Mouse (Mus musculus) adrenal gland, adult 8-10 months (tissue): Measurements from ENCODE around the gene Iqsec1. TPM values are rescaled to one million over a fixed set of nuclear protein-coding genes. Genes with fewer than 3 reads are reported as not detected.

Experiments
- DNase-seq: peaks from one replicate; pipeline ENCODE4 v3.0.0; 2022
- microRNA-seq, 2 experiments: library from miRNA; unstranded; fragments of <30 nt; microRNA quantifications; one replicate each; pipeline ENCODE4 v1.2.0; 2022
- total RNA-seq, 4 experiments: library from RNA; stranded (reverse); gene quantifications; 2 replicates each; pipeline ENCODE4 v1.2.4; 2022

Iqsec1 gene
- total RNA-seq, 4 experiments from 2014 or later, result 110 to 149 (median 131) TPM

DNA sequence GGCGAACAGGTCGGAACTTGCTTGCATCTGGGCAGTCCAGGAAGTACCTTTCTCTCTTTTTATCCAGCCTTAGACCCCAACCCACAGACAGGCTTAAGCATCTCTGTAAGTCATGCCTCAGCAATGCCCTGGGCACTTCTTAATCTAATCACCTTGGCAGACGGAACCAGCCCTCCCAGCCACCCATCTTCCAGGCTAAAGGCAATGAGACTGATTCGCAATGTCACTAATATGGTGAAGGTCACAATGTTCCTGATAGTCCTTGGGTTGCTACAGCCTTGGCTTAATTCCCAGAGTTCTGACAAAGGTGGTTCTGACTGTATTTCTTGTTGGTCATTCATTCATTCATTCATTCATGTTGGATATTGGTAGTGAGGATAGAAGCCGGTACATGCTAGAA is 378.2 kb downstream of the Iqsec1 start:
- DNase-seq, result peak; percentile 60

DNA sequence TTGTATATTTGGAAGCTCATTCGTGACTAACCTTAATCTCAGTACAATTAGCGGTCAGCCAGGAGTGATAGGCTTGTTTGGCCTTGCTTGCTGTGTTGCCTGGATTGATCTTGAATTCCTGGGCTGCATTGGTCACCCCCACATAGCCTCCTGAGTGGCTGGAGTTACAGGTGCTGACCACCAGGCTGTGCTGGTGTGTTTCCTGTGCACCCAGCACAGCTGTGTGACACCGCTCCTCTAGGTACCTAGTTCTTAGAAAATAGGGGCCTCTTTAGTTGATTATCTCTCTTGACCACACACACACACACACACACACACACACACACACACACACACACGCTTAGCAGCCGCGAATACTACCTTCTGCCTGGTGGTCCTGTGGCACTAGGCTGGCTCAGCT is 380.3 kb downstream of the Iqsec1 start:
- DNase-seq, result no peak

DNA sequence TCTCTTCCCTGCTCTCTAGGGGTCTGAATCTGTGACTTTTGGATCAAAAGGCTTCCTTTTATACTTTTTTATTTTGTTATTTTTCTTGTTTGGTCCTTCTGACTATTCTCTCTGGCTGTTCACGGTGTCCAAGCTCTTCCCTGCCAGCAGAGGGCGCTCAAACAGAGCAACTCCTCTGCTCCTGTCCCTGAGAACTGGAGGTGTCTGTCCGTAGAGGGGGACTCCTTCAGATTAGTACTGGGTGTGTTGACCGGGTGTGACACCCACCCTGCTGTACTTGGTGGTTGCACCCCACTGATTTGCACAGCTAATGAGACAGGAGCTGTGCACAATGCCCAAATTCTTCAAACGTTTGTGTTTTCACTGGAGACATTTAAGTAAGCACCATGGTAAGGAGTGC is 381.3 kb downstream of the Iqsec1 start:
- no peak for DNase-seq

DNA sequence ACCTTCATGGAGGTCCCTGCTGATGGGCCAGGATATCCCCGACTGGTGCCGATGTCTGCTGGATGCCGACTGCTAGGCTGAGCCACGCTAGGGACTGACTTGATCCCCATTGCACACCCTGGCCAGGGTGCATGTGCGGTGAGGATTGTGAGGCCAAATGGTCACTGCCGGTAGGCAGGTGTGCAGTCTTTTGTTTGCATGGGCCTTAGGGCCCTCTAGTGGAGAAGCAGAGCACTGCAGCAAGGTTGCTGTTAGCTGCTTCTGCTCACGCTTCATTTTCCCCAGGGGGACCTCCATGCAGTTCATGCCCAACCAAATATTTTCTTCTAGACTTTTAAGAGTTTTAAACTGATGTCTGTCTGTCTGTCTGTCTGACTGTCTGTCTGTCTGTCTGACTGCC is 381.9 kb downstream of the Iqsec1 start:
- no peak for DNase-seq

Small RNAs within 50 kb of the gene (microRNA-seq; reads per million reads assigned to microRNA genes)
- gene Gm24816, result 0 reads per million in 2 experiments

Other genes with a start within 250 kb of the Iqsec1 start
- gene Nup210, start 128.1 kb upstream of the Iqsec1 start, total RNA-seq, result 10 to 100 TPM in 2 of 4 experiments, 1 to 10 TPM in 2; 3.5 to 14.2 (median 9.0) TPM
- 10 to 100 TPM in 3 of 4 experiments, 1 to 10 TPM in 1; 9.8 to 26.5 (median 20.6) TPM for gene Hdac11, start 168.0 kb upstream of the Iqsec1 start, total RNA-seq
- 10 to 100 TPM in 3 of 4 experiments, 1 to 10 TPM in 1; 8.8 to 24.6 (median 14.7) TPM for gene Fbln2, start 223.8 kb upstream of the Iqsec1 start, total RNA-seq